Mouse (Mus musculus): Measurements from ENCODE around the gene Zfp385a. TPM values are rescaled to one million over a fixed set of nuclear protein-coding genes. Genes with fewer than 3 reads are reported as not detected.

Zfp385a gene
- polyA plus RNA-seq, 1 experiment from 2014 or later = 20.5 TPM

- H3K9me3 ChIP-seq (replicated peaks) = no peaks in the 10 kb centered on the region
- no peak overlapping the region for H3K27ac ChIP-seq
- peaks cover 8% of the 10 kb centered on the region; the same call in 1 of the 2 replicates for H3K36me3 ChIP-seq
- no peak overlapping the region for H3K4me3 ChIP-seq
- peaks cover 31% of the 10 kb centered on the region for H3K27me3 ChIP-seq
- no peak overlapping the region for H3K9ac ChIP-seq
- no peak for ATAC-seq (ENCODE audit: low FRiP score)
- no peak overlapping the region for H3K4me2 ChIP-seq (replicated peaks)
- H3K4me1 ChIP-seq = peaks cover 29% of the 10 kb centered on the region
Measured at GRCm38 (mm10) chr15:103343556-103343955, 3.7 kb upstream of the Zfp385a start.

DNA sequence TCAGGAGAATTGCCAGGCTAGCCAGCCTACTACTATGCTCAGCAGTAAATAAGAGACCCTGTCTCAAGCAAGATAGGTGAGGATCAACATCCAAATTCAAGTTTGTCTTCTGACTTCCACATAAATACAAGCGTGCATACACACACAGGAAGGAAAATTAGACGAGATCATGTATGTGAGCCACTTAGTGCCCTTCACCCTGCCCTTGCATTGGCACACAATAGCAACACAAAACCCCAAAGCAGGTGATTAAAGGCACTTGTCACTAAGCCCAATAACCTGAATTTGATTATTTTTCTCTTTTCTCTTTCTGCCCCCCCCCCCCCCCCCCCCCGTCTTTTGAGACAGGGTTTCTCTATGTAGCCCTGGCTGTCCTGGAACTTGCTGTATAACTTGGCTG is 3.1 kb upstream of the Zfp385a start:
- Histone ChIP-seq H3K27ac (no peak overlapping the region), H3K4me1 (peaks cover 29% of the 10 kb centered on the region), H3K9me3 (replicated peaks) (no peaks in the 10 kb centered on the region), H3K9ac (no peak overlapping the region), H3K4me2 (replicated peaks) (no peak overlapping the region), H3K27me3 (peaks cover 37% of the 10 kb centered on the region), H3K36me3 (peaks cover 7% of the 10 kb centered on the region; the same call in 1 of the 2 replicates), H3K4me3 (no peak overlapping the region)
- WGBS = 76% methylated on average over 2 of the region's 3 CpGs
- ATAC-seq (ENCODE audit: low FRiP score) = no peak

DNA sequence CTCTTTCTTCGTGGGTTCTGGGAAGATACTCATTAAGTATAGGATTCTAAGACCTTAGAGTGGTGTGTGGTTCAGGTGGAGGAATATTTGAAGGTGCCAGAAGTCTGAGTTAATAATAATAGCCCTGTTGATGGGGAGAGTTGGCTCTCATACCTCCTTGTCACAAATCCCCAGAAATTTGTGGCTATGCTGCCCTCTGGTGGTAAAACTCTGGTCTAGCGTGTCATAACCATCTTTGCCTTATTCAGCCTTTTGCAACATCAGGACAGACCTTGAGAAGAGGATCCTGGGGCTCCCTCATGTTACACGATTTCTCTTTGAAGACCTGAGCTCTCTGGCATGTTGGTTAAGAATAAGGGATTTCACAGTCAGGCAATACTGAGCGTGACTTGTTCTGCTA is 2.5 kb upstream of the Zfp385a start:
- no peak overlapping the region for H3K9ac ChIP-seq
- H3K27me3 ChIP-seq = peaks cover 38% of the 10 kb centered on the region
- no peak overlapping the region for H3K27ac ChIP-seq
- 18% methylated on average over 4 of the region's 4 CpGs for WGBS
- H3K4me1 ChIP-seq = peaks cover 29% of the 10 kb centered on the region
- no peak overlapping the region for H3K4me2 ChIP-seq (replicated peaks)
- H3K4me3 ChIP-seq = no peak overlapping the region
- ATAC-seq (ENCODE audit: low FRiP score) = no peak
- H3K36me3 ChIP-seq = peaks cover 7% of the 10 kb centered on the region; the same call in 1 of the 2 replicates
- no peaks in the 10 kb centered on the region for H3K9me3 ChIP-seq (replicated peaks)

DNA sequence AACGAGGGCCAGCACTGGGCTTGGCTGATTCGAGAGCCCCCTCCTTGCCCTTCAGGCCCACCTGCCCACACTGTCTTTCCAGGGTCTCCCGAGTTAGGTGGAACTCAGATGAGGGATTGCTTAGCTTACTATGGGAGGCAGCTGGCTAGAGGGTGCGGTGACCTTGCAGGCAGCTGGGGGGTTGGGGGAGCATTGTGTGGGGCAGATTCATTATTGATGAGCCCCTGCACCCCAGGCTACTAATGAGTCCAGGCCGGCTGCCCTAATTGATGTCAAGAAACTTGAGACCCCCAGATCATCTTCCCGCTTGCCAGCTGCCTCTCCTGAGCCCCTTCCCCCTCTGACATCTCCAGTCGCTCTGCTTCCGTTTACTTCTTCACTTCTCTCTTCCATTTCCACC is 1.7 kb upstream of the Zfp385a start:
- H3K27ac ChIP-seq = peak overlapping the region; percentile 3; the same call in 1 of the 2 replicates
- WGBS = 27% methylated on average over 8 of the region's 8 CpGs
- no peak for ATAC-seq (ENCODE audit: low FRiP score)
- H3K4me1 ChIP-seq = peaks cover 32% of the 10 kb centered on the region
- no peaks in the 10 kb centered on the region for H3K9me3 ChIP-seq (replicated peaks)
- H3K27me3 ChIP-seq = peaks cover 38% of the 10 kb centered on the region
- peaks cover 7% of the 10 kb centered on the region; the same call in 1 of the 2 replicates for H3K36me3 ChIP-seq
- H3K9ac ChIP-seq = no peak overlapping the region
- 0 out of 2 replicates have a peak overlapping the region, but pooled peaks have one; percentile 2 for H3K4me2 ChIP-seq (replicated peaks)
- H3K4me3 ChIP-seq = no peak overlapping the region

DNA sequence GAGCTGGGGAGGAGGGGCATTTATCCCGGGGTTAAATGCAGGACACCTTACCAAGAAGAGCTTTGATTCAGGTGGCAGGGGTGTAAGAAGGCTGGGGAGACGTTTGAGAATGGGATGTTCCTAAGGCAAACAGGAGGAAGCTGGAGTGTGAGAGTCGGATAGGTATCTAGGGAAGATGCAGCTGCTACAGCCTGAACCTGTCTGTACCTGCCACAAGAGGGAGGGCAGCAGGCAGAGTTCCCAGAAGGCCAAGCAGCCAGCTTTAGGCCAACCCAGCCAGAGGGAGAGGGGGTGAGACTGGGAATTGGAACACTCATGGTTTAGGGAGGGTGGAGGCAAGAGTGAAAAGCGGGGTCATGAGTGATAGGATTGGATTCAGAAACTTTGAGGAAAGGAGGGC is 893 bp upstream of the Zfp385a start:
- WGBS = 27% methylated on average over 4 of the region's 4 CpGs
- Histone ChIP-seq H3K4me2 (replicated peaks) (peak overlapping the region; percentile 63), H3K4me1 (peaks cover 33% of the 10 kb centered on the region), H3K27me3 (peaks cover 38% of the 10 kb centered on the region), H3K9me3 (replicated peaks) (no peaks in the 10 kb centered on the region), H3K36me3 (peaks cover 7% of the 10 kb centered on the region; the same call in 1 of the 2 replicates), H3K4me3 (peak overlapping the region; percentile 54), H3K9ac (no peak overlapping the region), H3K27ac (no peak overlapping the region; the same call in 1 of the 2 replicates)
- no peak for ATAC-seq (ENCODE audit: low FRiP score)

- peak; percentile 40 for ATAC-seq (ENCODE audit: low FRiP score)
- peaks cover 38% of the 10 kb centered on the region for H3K27me3 ChIP-seq
- H3K9ac ChIP-seq = peak overlapping the region; percentile 63
- H3K27ac ChIP-seq = peak overlapping the region; percentile 19; the same call in 1 of the 2 replicates
- peak overlapping the region; percentile 63 for H3K4me2 ChIP-seq (replicated peaks)
- peaks cover 44% of the 10 kb centered on the region for H3K4me1 ChIP-seq
- H3K36me3 ChIP-seq = peaks cover 4% of the 10 kb centered on the region; the same call in 1 of the 2 replicates
- 4% methylated on average over 28 of the region's 31 CpGs for WGBS
- peak overlapping the region; percentile 54 for H3K4me3 ChIP-seq
- no peaks in the 10 kb centered on the region for H3K9me3 ChIP-seq (replicated peaks)
Measured at GRCm38 (mm10) chr15:103339166-103339960, 530 bp downstream of the Zfp385a start.

GRCm38 (mm10) chr15:103338829-103339165 is 1.1 kb downstream of the Zfp385a start:
- H3K27me3 ChIP-seq = peaks cover 38% of the 10 kb centered on the region
- ATAC-seq (ENCODE audit: low FRiP score) = no peak
- H3K4me2 ChIP-seq (replicated peaks) = peak overlapping the region; percentile 63
- H3K4me1 ChIP-seq = peaks cover 50% of the 10 kb centered on the region
- H3K9ac ChIP-seq = no peak overlapping the region
- no peak overlapping the region for H3K27ac ChIP-seq
- H3K4me3 ChIP-seq = peak overlapping the region; percentile 54
- no peaks in the 10 kb centered on the region for H3K9me3 ChIP-seq (replicated peaks)
- H3K36me3 ChIP-seq = no peaks in the 10 kb centered on the region
- WGBS = 42% methylated on average over 4 of the region's 4 CpGs

DNA sequence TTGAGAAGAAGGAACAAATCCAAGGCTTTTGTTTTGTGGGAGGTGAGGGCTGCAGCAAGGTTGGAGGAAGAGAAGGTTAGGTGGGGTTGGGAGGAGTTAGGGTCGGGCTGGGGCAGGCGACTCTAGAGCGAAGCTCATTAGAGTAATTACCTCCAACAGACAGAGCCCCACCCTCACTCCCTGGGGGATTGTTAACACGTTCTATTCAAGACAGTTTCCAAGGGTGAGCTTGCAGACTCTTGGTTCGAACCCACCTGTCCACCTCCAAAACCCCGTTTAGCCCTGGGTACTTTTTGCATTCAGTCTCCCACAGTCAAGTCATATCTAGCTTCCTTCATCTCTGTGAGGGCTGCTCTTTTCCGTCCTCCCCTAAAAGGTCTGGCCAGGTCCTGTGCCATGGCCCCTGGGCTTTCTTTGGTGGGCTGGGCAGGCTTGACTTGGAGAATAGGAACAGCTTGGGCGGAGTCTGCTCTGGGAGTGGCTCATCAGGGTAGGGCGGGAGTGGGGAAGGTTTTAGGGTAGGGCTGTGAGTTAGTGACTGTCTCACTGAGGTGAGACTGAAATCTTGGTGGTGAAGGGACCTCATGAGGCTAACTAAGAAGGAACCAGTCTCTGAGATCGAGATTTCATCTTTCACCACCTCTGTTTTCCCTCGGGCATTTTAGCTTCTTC is 2.8 kb downstream of the Zfp385a start:
- Histone ChIP-seq H3K36me3 (no peaks in the 10 kb centered on the region), H3K4me2 (replicated peaks) (no peak overlapping the region), H3K9ac (no peak overlapping the region), H3K9me3 (replicated peaks) (no peaks in the 10 kb centered on the region), H3K4me1 (peaks cover 57% of the 10 kb centered on the region), H3K27me3 (peaks cover 38% of the 10 kb centered on the region), H3K4me3 (no peak overlapping the region), H3K27ac (no peak overlapping the region)
- no peak for ATAC-seq (ENCODE audit: low FRiP score)
- WGBS = 25% methylated on average over 11 of the region's 11 CpGs

- peaks cover 45% of the 10 kb centered on the region for H3K4me1 ChIP-seq
- peaks cover 24% of the 10 kb centered on the region for H3K27me3 ChIP-seq
Measured at GRCm38 (mm10) chr15:103335488-103336235, 4.2 kb downstream of the Zfp385a start.

GRCm38 (mm10) chr15:103335040-103335439 is 4.9 kb downstream of the Zfp385a start:
- no peak for ATAC-seq (ENCODE audit: low FRiP score)
- Histone ChIP-seq H3K36me3 (no peaks in the 10 kb centered on the region), H3K4me3 (no peak overlapping the region), H3K27ac (no peak overlapping the region), H3K9me3 (replicated peaks) (no peaks in the 10 kb centered on the region), H3K4me1 (peaks cover 39% of the 10 kb centered on the region), H3K27me3 (peaks cover 19% of the 10 kb centered on the region), H3K9ac (no peak overlapping the region), H3K4me2 (replicated peaks) (no peak overlapping the region)
- WGBS = 62% methylated on average over 3 of the region's 3 CpGs

More at GRCm38 (mm10) chr15:103335488-103336235, 4.2 kb downstream of the Zfp385a start:
- no peak for ATAC-seq (ENCODE audit: low FRiP score)
- Histone ChIP-seq H3K27ac (no peak overlapping the region), H3K9ac (no peak overlapping the region), H3K36me3 (no peaks in the 10 kb centered on the region), H3K4me2 (replicated peaks) (no peak overlapping the region), H3K9me3 (replicated peaks) (no peaks in the 10 kb centered on the region), H3K4me3 (no peak overlapping the region)
- WGBS = 27% methylated on average over 7 of the region's 7 CpGs

DNA sequence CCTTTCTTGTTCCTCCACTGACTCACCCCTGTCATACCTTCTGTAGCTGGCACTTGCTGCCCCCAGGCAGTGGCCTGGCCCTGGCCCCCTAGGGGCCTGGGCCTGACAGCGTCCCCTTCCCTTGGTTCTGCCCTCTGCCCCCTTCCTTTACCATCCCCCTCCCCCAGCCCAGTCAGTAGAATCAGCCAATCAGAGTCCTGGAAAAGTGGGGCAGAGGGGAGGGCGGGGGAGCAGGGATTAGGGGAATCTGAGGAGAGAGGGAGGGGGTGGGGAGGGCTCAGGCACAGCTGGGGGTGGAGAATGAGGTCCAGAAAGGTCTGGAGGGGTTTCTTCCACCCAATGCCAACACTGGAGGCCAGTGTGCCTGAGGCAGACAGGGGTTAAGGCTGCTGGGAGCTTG is 5.7 kb downstream of the Zfp385a start:
- no peak overlapping the region for H3K4me2 ChIP-seq (replicated peaks)
- peak overlapping the region; percentile 2; the same call in 1 of the 2 replicates for H3K9ac ChIP-seq

GRCm38 (mm10) chr15:103333738-103334137 is 6.2 kb downstream of the Zfp385a start:
- ATAC-seq (ENCODE audit: low FRiP score) = no peak
- WGBS = 54% methylated on average over 5 of the region's 5 CpGs

More for the DNA sequence above, 5.7 kb downstream of the Zfp385a start:
- peak; percentile 19; the same call in 1 of the 2 replicates for ATAC-seq (ENCODE audit: low FRiP score)
- 0% methylated on average over 2 of the region's 2 CpGs for WGBS
- Histone ChIP-seq H3K4me1 (peaks cover 32% of the 10 kb centered on the region), H3K36me3 (no peaks in the 10 kb centered on the region), H3K27ac (no peak overlapping the region), H3K4me3 (no peak overlapping the region), H3K27me3 (peaks cover 12% of the 10 kb centered on the region), H3K9me3 (replicated peaks) (no peaks in the 10 kb centered on the region)

More at GRCm38 (mm10) chr15:103333738-103334137, 6.2 kb downstream of the Zfp385a start:
- H3K36me3 ChIP-seq = no peaks in the 10 kb centered on the region
- peaks cover 8% of the 10 kb centered on the region for H3K27me3 ChIP-seq
- no peaks in the 10 kb centered on the region for H3K9me3 ChIP-seq (replicated peaks)
- no peak overlapping the region for H3K4me3 ChIP-seq
- H3K9ac ChIP-seq = peak overlapping the region; percentile 2; the same call in 1 of the 2 replicates
- H3K27ac ChIP-seq = no peak overlapping the region
- peaks cover 28% of the 10 kb centered on the region for H3K4me1 ChIP-seq
- no peak overlapping the region for H3K4me2 ChIP-seq (replicated peaks)

All from hindbrain, embryonic 12.5 days (tissue).